Mouse (Mus musculus) mouse embryonic stem cell (cell line): ENCODE results near the gene A830018L16Rik.

Experiments
- in situ Hi-C, 2 experiments: fragments of 300-500 bp; cut with MboI; formaldehyde crosslinking; loops; 1 replicate in 1 of 2; 3 replicates in 1 of 2; pipeline ENCODE4 v1.14.3; 2019 to 2020; ENCODE audit warnings: low sequenced_read_pairs in 2 of 2, low pct_unique_long_range_greater_than_20kb in 1 of 2, mixed read lengths in 1 of 2; ENCODE audit not compliant: unreplicated experiment in 1 of 2

The A830018L16Rik gene

DNA sequence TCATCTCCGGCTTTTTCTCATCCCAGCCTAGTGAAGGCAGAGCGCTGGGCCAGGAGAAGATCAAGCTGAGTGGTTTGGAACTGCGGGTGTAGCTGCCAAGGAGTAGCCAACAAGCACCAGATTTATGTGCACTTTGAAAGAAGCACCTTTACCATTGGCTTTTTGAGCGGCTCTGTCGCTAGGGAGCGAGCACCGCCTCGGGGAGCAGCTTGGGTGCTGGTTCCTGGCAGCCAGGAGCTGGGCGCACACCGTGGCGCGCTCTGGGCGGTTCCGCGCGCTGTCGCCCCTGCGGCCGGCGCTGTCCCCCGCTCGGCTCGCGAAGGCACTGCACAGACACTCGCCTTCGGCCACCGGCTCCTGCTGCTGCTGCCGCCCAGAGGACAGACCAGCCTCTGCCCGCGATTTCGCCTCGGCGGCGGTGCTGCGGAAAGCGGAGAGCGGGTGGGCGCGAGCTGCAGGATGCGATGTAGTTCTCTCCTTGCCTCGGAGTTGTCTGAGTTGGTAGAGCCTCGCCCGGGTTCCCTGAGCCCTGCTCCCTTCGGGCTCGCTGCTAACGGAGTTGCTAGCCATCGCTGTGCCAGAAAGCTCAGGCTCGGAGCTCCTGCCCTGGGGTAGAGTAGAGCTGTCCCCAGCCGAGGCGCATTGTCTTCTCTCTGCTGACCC is at the start of gene A830018L16Rik:
TSS of gene A830018L16Rik (plus strand) at position 212 of the 663 bp plus-strand sequence.
- in situ Hi-C loops, result no loop called here

- in situ Hi-C loops, result loop anchor here in 1 of 2 experiments (10.0 kb wide), 1 partner anchor 179 kb away; no protein-coding TSS in a partner anchor
Measured at GRCm38 (mm10) chr1:11385846-11386245, 28.1 kb upstream of the A830018L16Rik start.

DNA sequence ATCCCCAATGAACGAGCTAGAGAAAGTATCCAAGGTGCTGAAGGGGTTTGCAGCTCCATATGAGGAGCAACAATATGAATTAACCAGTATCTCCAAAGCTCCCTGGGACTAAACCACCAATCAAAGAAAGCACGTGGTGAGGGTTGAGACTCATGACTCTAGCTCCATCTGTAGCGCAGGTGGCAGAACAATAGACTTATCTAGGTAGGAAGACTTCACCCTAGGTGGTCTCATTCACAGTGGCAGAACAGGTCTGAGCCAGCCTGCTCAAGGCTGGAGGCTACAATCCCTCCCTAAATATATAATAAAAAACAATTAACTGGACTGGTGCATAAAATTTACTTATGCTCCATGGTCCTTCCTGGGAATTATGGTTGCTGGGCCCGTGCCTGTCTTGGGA is 18.5 kb upstream of the A830018L16Rik start:
- in situ Hi-C loops, result loop anchor here in 1 of 2 experiments (10.0 kb wide), 1 partner anchor 109 kb away; no protein-coding TSS in a partner anchor

DNA sequence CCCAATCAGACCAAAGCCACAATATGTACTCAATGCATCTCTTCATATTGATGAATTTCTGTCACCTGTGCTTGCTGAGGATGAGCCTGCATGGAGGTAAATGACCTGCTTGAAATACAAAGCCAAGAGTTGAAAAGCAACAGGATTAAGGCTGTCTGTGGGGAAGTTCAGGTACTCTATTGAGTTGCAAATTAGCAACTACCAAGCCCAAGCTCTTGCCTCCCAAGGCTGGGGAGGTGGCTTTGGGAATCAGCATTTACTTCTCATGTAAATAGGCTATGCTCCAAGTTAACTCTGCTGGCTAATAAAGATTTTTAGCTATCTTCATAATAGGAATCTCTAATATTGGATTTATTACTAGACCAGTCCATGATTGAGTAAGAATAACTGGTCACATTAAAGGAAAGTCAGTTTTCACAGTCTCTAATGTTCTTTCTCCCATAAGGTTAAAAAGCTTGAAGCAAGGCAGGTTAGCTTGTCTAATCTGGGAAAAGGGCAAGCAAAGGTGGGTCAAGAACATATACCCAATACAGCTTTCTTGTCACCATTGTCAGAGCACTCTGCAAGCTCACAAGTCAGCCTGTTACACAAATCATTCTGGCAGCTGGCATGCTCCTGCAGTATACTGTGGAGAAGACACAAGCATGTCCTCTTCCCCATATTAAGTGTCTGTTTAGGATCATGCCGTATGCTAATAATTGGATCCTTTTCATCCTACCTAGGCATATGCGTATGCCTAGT is 17.7 kb upstream of the A830018L16Rik start:
- in situ Hi-C loops, result loop anchor here in 1 of 2 experiments (10.0 kb wide), 1 partner anchor 109 kb away; no protein-coding TSS in a partner anchor

DNA sequence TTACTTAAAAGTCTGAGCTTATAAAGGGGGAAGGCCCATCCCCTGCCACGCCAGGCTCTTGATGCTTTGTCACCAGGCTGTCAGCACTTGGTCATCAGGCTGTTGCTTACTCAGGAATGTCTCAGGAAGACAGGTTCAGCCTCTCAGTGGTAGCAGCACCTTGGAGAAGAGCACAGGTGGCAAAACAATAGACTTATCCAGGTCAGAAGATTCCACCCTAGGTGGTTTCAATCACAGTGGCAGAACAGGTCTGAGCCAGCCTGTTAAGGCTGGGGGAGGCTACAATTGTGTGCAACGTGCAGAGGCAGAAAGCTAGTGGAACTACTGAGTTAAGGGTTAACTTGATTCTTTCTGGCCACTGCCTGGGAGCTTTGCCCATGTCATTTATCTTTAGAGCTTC is 12.7 kb upstream of the A830018L16Rik start:
- in situ Hi-C loops, result no loop called here

GRCm38 (mm10) chr1:11405527-11405926 is 8.4 kb upstream of the A830018L16Rik start:
- in situ Hi-C loops, result no loop called here

GRCm38 (mm10) chr1:11406026-11406425 is 7.9 kb upstream of the A830018L16Rik start:
- in situ Hi-C loops, result no loop called here

- in situ Hi-C loops, result no loop called here
Measured at GRCm38 (mm10) chr1:11414560-11414959, 655 bp downstream of the A830018L16Rik start.

DNA sequence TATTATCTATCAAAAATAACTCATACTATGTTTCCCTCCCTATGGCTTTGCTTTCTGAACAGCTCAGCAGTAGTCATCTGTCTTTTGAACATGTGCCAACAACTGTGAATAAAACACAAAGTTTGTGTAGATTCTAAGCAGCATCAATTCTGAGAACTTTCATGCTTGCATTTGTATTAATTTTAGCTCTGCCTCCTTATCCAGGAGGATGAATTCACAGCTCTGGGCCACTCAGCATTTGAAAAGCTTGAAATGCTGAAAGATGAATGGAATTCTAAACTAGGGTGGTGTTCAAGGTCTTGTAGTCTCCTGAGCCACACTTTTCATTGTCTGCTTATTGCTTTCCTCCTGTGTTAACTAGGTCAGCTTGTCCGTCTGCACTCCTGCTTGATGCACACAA is 13.4 kb downstream of the A830018L16Rik start:
- in situ Hi-C loops, result no loop called here

GRCm38 (mm10) chr1:11458353-11458752 is 44.4 kb downstream of the A830018L16Rik start:
- in situ Hi-C loops, result no loop called here

DNA sequence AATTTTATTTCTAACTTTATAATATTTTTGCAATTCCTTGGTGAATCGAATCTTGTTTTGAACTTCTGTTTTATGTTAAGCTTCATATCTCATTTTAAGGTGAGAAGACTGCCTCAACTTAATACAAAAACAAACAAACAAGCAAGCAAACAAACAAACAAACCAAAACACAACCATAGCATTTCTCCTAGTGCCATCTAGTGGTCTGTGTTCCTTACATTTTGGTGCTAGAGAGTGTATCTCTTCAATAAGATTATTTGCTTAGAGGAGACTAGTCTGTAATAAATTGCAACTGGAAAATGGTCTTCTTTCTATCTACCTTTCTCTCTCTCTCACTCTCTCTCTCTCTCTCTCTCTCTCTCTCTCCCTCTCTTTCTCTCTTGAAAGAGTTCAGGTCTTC is 52.4 kb downstream of the A830018L16Rik start:
- in situ Hi-C loops, result no loop called here

DNA sequence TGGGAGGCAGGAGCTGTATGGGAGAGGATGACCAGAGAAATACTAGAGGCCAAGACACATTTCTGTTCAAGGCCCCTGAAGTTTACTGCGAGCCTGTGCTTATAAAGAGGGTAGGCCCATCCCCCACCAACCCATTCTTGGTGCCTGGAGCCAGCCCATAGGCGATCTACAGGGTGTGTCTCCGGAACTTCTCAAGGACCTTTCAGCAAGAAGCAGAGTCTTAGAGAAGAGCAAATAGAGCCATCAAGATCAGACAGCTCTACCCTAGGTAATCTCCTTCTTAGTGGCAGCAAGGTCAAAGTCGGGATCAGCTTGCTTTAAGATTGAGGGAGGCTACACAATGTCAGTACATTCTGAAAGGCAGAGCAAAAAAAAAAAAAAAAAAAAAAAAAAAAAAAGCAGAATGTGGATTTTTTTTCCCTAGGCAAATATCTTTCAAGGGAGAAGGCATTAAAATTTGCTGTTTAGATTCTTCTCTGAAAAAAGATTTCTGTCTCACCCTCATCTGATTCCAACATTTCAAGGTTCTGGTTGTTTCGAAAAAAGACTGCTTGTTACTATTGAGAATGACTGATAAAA is 53.2 kb downstream of the A830018L16Rik start:
- in situ Hi-C loops, result no loop called here

GRCm38 (mm10) chr1:11492936-11493335 is 79.0 kb downstream of the A830018L16Rik start:
- in situ Hi-C loops, result no loop called here

GRCm38 (mm10) chr1:11501556-11501955 is 87.7 kb downstream of the A830018L16Rik start:
- in situ Hi-C loops, result loop anchor here in 1 of 2 experiments (10.0 kb wide), 1 partner anchor 107 kb away; no protein-coding TSS in a partner anchor

DNA sequence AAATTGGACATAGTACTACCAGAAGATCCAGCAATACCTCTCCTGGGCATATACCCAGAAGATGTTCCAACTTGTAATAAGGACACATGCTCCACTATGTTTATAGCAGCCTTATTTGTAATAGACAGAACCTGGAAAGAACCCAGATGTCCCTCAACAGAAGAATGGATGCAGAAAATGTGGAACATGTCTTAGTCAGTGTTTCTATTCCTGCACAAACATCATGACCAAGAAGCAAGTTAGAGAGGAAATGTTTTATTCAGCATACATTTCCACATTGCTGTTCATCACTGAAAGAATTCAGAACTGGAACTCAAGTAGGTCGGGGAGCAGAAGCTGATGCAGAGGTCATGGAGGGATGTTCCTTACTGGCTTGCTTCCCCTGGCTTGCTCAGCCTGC is 135.9 kb downstream of the A830018L16Rik start:
- in situ Hi-C loops, result loop anchor here (25.0 kb wide), 1 partner anchor 713 kb away; no protein-coding TSS in a partner anchor

GRCm38 (mm10) chr1:11565309-11565708 is 151.4 kb downstream of the A830018L16Rik start:
- in situ Hi-C loops, result loop anchor here (10.0 to 25.0 kb wide), 2 partner anchors 181 to 728 kb away; no protein-coding TSS in a partner anchor

- in situ Hi-C loops, result loop anchor here (10.0 to 25.0 kb wide), 2 partner anchors 182 to 729 kb away; no protein-coding TSS in a partner anchor
Measured at GRCm38 (mm10) chr1:11566730-11567129, 152.8 kb downstream of the A830018L16Rik start.

DNA sequence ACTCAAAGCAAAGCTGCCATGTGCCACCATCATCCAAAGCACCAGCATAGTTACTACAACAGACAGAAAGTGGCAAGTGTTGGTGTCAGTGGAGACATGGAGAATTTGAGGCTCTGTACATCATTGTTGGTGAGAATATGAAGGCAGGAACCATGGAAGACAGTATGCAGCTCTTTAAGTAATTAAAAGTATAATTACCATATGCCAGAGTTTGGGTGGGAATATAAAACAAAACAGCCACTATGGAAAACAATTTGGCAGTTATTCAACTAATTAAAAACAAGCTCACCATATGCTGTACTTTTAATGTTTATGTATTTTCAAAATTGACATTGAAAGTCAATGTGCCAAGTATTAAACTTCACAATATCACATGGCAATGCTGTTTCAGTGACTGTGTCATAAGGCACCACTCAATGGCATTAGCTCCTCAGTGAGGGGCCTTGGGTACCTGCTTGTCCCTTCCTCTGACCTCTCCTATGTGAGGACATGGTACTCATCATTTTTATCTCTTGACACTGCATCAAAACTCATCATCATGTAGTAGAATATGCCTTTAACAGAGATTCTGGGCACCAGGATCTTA is 153.5 kb downstream of the A830018L16Rik start:
- in situ Hi-C loops, result loop anchor here (10.0 to 25.0 kb wide), 2 partner anchors 183 to 730 kb away; no protein-coding TSS in a partner anchor
